Mouse (Mus musculus) CD8-positive naive resting alpha-beta T cell, adult 2 months (primary cell): ENCODE data around the gene Itgb3.

Experiments used
- DNase-seq, 2 experiments: peaks; one replicate each; pipeline ENCODE4 v3.0.0; 2022; ENCODE audit warnings: low read depth in 2 of 2, low spot score in 2 of 2

The Itgb3 gene

GRCm38 (mm10) chr11:104582308-104582606, 25.5 kb upstream of the Itgb3 start:
- DNase-seq = no peak

DNA sequence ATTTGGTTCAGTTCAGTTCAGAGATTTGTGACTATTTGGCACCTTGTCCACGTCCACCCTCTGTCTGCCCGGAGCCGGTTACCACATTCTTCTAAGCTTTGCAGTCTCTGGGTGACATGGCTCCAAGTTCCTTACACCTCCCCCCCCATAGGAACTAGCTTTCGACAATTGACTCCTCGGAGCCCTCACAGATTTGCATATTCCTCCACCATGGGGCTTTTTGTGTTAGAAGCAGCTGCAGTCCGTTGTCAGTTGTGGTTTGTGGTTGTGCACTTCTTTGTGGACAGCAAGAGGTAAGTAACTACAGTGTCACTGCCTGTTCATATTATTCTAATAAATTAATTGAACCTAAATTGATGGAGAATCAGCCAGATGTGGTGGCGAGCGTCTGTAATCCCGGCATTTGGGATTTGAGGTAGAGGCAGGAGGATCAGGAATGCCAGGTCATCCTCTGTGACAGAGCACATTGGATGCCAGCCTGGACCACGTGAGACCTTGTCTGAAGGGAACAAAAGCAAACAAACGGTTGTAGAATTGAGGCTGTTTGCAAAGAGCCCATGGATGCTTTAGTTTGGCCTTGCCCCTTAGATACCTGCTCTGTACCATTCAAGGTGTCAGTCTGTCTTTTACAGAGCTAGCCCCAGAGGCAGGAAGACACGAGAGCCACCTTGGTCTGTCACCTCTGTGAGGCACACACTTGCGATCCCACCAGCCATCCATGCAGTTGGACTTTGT, 25.0 kb upstream of the Itgb3 start:
- DNase-seq = no peak

GRCm38 (mm10) chr11:104585495-104585894, 22.3 kb upstream of the Itgb3 start:
- no peak for DNase-seq

DNA sequence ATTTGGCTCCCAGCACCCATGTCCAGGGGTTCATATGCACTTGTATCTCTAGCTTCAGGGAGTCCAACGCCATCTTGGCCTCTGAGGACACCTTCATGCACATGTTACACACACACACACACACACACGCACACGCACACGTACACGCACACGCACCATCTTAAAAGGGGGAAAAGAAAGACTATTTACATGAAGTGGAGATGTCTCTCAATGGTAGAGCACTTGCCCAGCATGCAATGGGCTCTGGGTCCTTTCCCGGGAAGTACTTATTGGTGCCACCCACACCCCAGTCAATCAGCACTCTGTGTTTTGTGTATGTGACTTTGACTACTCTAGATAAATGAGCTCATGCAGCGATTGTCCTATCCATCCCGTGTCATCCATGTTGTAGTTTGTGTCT, 19.9 kb upstream of the Itgb3 start:
- DNase-seq = no peak

DNA sequence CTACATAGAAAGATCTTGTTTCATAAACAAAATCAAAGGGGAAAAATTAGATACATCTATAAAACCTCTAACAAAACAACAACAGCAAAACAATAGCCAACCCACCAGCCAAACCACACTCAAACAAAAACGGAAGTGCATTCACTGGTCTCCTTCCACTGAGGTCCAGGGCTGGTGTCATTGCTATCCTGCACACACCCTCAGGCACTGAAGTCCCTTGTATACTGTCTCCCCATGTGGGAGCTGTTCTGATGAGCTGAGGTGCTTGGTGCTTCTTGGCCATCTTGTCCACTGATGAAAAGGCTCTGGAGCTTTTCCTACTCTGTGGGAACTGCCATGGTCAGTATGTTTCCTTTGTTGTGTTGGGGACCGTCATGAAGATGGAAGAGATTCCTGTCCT, 19.3 kb upstream of the Itgb3 start:
- DNase-seq = no peak

GRCm38 (mm10) chr11:104589570-104589969, 18.2 kb upstream of the Itgb3 start:
- DNase-seq = no peak

- DNase-seq = peak; percentile 71 to 81
Measured at GRCm38 (mm10) chr11:104590148-104590547, 17.7 kb upstream of the Itgb3 start.

DNA sequence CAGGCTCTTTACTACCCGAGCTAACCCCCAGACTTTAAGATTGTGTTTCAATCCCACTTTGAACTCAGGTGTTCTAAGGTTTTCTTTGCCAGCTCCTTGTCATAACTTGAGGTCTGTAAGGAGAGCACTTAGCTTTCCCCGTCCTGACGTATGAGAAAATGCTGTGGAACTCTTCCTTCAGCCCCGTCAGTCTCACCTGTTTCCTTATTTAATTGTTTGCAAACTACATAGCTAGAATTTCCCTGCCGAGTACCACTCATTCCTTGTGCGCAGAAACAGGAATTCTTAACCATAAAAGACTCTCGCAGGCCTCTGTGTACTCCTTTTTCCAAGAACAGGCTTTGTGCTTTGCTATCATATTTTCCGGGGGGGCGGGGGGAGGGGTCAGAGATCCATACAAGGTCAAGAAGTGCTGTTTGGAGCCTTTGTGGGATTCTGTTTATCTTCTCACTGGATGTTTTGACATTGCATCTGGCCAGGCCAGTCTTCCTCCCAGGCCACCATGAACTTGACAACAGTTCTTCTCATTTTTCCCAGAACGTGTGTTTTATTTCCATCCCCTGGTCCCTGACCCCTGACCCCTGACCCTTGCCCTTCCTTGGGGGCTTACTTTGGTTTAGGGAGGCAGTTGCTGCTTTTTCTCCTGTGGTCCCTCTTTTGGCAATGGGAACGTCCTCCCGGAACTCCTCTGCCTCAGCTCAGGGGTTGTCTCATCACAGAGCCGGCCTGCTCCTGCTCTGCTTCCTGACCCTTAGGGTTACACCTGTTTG, 15.5 kb upstream of the Itgb3 start:
- DNase-seq = no peak

DNA sequence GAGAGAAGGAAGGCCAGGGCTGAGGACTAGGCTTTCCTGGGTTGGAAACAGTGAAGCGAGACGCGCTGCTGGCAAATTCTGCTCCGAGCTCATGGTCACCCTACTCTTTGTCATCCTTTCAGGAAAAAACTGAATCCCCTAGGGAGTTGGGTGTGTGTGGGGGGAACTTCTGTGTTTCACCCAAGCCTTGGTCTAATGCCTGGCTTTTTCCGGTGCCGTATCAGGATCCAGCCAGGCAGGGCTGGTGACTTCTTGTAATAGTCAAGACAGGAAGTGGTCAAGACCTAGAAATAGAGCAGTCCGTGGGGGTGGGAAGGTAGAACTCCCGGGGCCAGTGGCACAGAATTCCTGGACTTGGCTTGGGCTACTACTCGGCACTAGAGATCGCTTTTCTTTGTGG, 11.4 kb upstream of the Itgb3 start:
- DNase-seq = no peak

- DNase-seq = no peak
Measured at GRCm38 (mm10) chr11:104599265-104599945, 8.4 kb upstream of the Itgb3 start.

GRCm38 (mm10) chr11:104600675-104601074, 7.1 kb upstream of the Itgb3 start:
- DNase-seq = no peak

GRCm38 (mm10) chr11:104604192-104604591, 3.6 kb upstream of the Itgb3 start:
- DNase-seq = no peak

GRCm38 (mm10) chr11:104608249-104608920, 585 bp downstream of the Itgb3 start:
- no peak for DNase-seq

- DNase-seq = peak in 1 of 2 experiments; percentile 16
Measured at GRCm38 (mm10) chr11:104609033-104609684, 1.4 kb downstream of the Itgb3 start.

GRCm38 (mm10) chr11:104609733-104610132, 1.9 kb downstream of the Itgb3 start:
- peak in 1 of 2 experiments; percentile 25 for DNase-seq

GRCm38 (mm10) chr11:104611579-104612151, 3.9 kb downstream of the Itgb3 start:
- no peak for DNase-seq

- DNase-seq = peak in 1 of 2 experiments; percentile 11
Measured at GRCm38 (mm10) chr11:104613551-104613950, 5.8 kb downstream of the Itgb3 start.

DNA sequence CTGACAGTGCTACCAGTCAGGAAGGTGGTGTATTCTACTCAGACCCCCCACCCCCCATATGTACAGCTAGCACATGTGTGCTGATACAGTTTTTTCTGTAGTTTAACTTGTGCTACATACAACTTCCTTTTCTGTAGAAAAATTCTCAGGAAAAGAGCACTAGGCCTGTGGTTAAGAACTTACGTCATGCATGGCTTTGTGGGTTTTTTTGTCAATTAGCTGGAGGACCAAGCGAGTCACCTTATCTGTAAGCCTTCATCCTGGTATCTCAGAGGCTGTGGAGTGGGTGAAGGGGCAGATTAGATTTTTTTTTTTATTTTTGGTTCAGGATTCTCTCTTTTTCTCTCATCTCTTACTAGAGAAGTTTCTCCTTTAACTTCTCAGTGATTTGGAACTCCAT, 6.3 kb downstream of the Itgb3 start:
- no peak for DNase-seq

- DNase-seq = no peak
Measured at GRCm38 (mm10) chr11:104616182-104616581, 8.4 kb downstream of the Itgb3 start.

DNA sequence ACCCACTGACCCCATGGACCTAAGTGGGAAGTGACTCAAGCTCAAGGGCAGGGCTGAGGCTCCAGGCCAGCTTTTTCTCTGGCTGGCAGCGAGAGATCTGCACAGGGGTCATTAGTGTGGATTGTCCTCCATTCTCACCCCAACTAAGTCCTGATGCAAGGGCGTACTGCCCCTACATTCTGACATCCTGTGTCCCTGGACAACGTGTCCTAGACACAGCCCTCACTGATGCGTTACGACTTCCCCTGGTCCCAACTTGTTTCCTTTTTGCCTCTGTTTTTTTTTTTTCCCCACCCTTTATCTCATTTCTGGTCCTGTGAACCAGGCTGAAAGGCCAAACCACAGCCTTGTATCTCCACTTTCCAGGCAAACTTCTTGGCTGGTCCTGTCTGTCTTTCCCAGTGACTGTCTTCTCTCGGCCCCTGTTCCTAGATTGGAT, 10.9 kb downstream of the Itgb3 start:
- no peak for DNase-seq
